Mouse (Mus musculus) ES-E14 (cell line): ENCODE measurements around the gene Gm6408. TPM values are rescaled to one million over a fixed set of nuclear protein-coding genes. Genes with fewer than 3 reads are reported as not detected.

Source experiments
- DNase-seq: peaks from one replicate; pipeline ENCODE4 v3.0.0-alpha.2; 2013; ENCODE audit warnings: low read depth, low spot score
- H3K27ac ChIP-seq: 2 replicates; pipeline ENCODE4 v1.5.1; 2012; ENCODE audit warnings: low read depth, mild to moderate bottlenecking, low read length, moderate library complexity, mixed read lengths; ENCODE audit not compliant: poor library complexity, insufficient read depth, severe bottlenecking
- H3K36me3 ChIP-seq: 2 replicates; pipeline ENCODE4 v1.6.1; 2012; ENCODE audit warnings: mild to moderate bottlenecking, low read length, moderate library complexity, mixed read lengths; ENCODE audit not compliant: control insufficient read depth, poor library complexity, insufficient read depth, severe bottlenecking
- H3K4me1 ChIP-seq, 2 experiments: fragments of 150-350 bp in 1 of 2; sonication (generic) in 1 of 2; 2 replicates each; pipeline ENCODE4 v1.6.1; 2012; ENCODE audit warnings: low read length in 2 of 2, mild to moderate bottlenecking in 1 of 2, mixed read lengths in 1 of 2; ENCODE audit not compliant: control insufficient read depth in 2 of 2, insufficient read depth in 2 of 2, poor library complexity in 1 of 2
- H3K4me3 ChIP-seq, 2 experiments: fragments of 150-350 bp in 1 of 2; sonication (generic) in 1 of 2; 2 replicates each; pipeline ENCODE4 v1.5.1; 2012; ENCODE audit warnings: low read length in 2 of 2, low read depth in 1 of 2, mild to moderate bottlenecking in 1 of 2, mixed read lengths in 1 of 2; ENCODE audit not compliant: insufficient read depth in 1 of 2, poor library complexity in 1 of 2, severe bottlenecking in 1 of 2
- H3K9ac ChIP-seq: 2 replicates; pipeline ENCODE4 v1.6.1; 2012; ENCODE audit warnings: low read depth, mild to moderate bottlenecking, low read length, mixed read lengths; ENCODE audit not compliant: poor library complexity, insufficient read depth, severe bottlenecking
- H3K9me3 ChIP-seq: fragments of 150-350 bp; sonication (generic); 2 replicates; pipeline ENCODE4 v1.6.1; 2012; ENCODE audit warnings: low read depth, mild to moderate bottlenecking, low read length; ENCODE audit not compliant: control insufficient read depth, insufficient read depth
- CHD2 ChIP-seq: IDR thresholded peaks from 2 replicates; pipeline ENCODE4 v1.6.1; 2014; ENCODE audit warnings: mild to moderate bottlenecking, low read depth, low read length, inconsistent platforms
- HCFC1 ChIP-seq: IDR thresholded peaks from 2 replicates; pipeline ENCODE4 v1.6.1; 2012; ENCODE audit warnings: low read length, inconsistent platforms, borderline replicate concordance; ENCODE audit not compliant: insufficient read depth
- MAFK ChIP-seq: IDR thresholded peaks from 2 replicates; pipeline ENCODE4 v1.6.1; 2014; ENCODE audit warnings: mild to moderate bottlenecking, low read depth, low read length, inconsistent platforms; ENCODE audit not compliant: insufficient read depth
- ZC3H11A ChIP-seq: IDR thresholded peaks from 2 replicates; pipeline ENCODE4 v1.6.1; 2012; ENCODE audit warnings: low read depth, mild to moderate bottlenecking, inconsistent platforms, low read length, borderline replicate concordance
- ZNF384 ChIP-seq: IDR thresholded peaks from 2 replicates; pipeline ENCODE4 v1.6.1; 2012; ENCODE audit warnings: low read depth, low read length, inconsistent platforms
- in situ Hi-C, 2 experiments: fragments of 600-800 bp; cut with MboI; formaldehyde crosslinking; loops; one replicate each; pipeline ENCODE4 v1.15.1; 2025; ENCODE audit warnings: low sequenced_read_pairs in 2 of 2, inconsistent platforms in 1 of 2; ENCODE audit not compliant: unreplicated experiment in 2 of 2
- total RNA-seq: library from RNA; depleted of rRNA; stranded (reverse); fragments of 300-350 nt; gene quantifications from 2 replicates; pipeline ENCODE4 v1.2.3, GENCODE M21; 2012

Gm6408 gene
- total RNA-seq, 1 experiment = not detected

DNA sequence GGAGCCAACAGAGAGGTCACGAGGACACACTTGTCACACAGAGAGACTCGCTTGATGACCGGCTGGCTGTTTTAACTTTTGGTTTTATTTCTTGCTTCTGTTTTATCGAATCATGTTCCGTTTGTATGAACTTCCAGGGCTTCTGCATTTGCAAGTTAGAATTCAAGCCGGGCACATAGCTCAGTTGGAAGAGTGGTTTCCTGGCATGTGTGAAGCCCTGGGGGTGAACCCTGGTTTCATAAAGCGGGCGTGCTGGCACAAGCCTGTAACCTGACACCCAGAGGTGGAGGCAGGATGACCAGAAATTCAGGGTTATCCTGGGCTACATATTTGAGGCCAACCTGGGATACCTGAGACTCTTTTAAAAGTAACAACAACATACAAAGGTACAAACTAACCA is 20.2 kb upstream of the Gm6408 start:
- H3K27ac ChIP-seq = no peak overlapping the region
- no peak for TF ChIP-seq HCFC1
- TF ChIP-seq ZNF384 = no peak
- TF ChIP-seq ZC3H11A = no peak
- no peak for TF ChIP-seq MAFK
- no peak for TF ChIP-seq CHD2
- in situ Hi-C loops = no loop called here
- peaks cover 0 to 6% of the 10 kb centered on the region in 2 experiments; a peak in 2 of 4 replicates for H3K4me1 ChIP-seq
- H3K4me3 ChIP-seq = no peak overlapping the region
- no peaks in the 10 kb centered on the region for H3K9me3 ChIP-seq
- H3K36me3 ChIP-seq = peaks cover 18% of the 10 kb centered on the region
- DNase-seq = no peak
- no peak overlapping the region for H3K9ac ChIP-seq

- Histone ChIP-seq H3K9me3 (no peaks in the 10 kb centered on the region), H3K36me3 (peaks cover 26% of the 10 kb centered on the region), H3K4me3 (no peak overlapping the region), H3K27ac (no peak overlapping the region), H3K4me1 (peaks cover 0 to under 1% of the 10 kb centered on the region in 2 experiments; a peak in 1 of 4 replicates), H3K9ac (no peak overlapping the region)
- no peak for DNase-seq
- TF ChIP-seq ZC3H11A (no peak), MAFK (no peak), HCFC1 (no peak), ZNF384 (no peak), CHD2 (no peak)
- in situ Hi-C loops = no loop called here
These were observed 15.1 kb upstream of the Gm6408 start for GRCm38 (mm10) chr5:146466663-146467062.

DNA sequence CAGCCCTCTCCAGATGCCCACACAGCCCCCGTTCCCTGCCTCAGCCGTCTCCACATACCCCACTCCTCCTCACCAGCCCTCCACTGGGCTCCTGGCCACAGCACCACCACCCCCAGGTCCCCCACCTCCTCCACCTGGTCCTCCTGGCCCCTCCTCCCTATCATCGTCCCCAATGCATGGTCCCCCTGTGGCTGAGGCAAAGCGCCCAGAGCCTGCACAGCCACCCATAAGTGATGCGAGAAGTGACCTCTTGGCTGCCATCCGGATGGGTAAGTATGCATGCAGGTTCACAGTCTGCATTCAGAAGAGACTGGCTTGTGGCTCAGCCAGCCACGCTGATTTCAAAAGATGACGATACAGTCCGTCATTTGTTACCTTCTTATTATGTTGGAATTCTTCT is 13.5 kb upstream of the Gm6408 start:
- DNase-seq = no peak
- Histone ChIP-seq H3K27ac (no peak overlapping the region), H3K9me3 (no peaks in the 10 kb centered on the region), H3K4me1 (no peaks in the 10 kb centered on the region), H3K9ac (no peak overlapping the region), H3K4me3 (no peak overlapping the region), H3K36me3 (peaks cover 25% of the 10 kb centered on the region)
- TF ChIP-seq MAFK (no peak), HCFC1 (no peak), ZNF384 (no peak)
- in situ Hi-C loops = no loop called here

DNA sequence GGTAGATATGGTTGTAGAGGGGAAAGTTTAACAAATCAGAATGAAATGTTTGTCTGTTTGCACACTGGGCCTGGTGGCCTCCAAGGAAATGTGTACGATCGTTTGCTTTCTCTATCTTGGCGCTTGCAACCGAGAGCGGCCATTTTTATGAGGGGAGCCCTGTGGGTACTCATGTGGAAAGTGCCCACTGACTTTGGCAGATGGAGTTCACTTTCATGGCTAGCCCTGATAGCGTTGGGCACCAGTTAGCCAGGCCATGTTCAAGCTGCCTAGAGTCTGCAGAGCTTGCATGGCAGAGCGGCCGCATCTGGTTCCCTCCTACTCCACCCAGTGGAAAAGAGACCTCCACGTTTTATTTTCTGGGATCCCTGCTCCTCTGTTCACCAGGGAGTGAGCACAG is 10.9 kb upstream of the Gm6408 start:
- Histone ChIP-seq H3K9ac (no peak overlapping the region), H3K4me1 (no peaks in the 10 kb centered on the region), H3K27ac (no peak overlapping the region), H3K4me3 (no peak overlapping the region), H3K36me3 (peaks cover 23% of the 10 kb centered on the region), H3K9me3 (no peaks in the 10 kb centered on the region)
- TF ChIP-seq ZC3H11A = no peak
- no peak for TF ChIP-seq MAFK
- no peak for TF ChIP-seq HCFC1
- no peak for TF ChIP-seq CHD2
- no peak for TF ChIP-seq ZNF384
- in situ Hi-C loops = no loop called here
- DNase-seq = no peak

DNA sequence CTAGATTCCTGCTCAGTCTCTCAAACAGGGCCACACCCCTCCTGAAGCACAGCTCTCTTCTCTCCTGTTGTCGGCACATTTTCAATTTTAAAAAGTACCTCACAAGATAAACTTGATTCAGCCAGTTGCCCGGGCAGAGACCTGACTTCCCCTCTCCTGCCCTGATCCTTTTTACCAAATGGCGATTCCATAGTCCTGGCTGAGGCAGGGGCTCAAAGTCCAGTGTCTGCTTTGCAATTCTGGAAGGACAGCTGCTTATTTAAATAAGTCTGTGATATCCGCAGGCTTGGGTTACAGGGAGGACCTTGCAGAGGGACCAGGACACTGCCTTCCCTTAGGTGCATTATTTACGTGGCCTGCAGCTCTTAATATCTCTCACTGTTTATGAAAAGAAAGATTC is 10.5 kb upstream of the Gm6408 start:
- no peak overlapping the region for H3K4me3 ChIP-seq
- no peak overlapping the region for H3K27ac ChIP-seq
- no peak for DNase-seq
- no peak overlapping the region for H3K9ac ChIP-seq
- TF ChIP-seq CHD2 (no peak), MAFK (no peak), HCFC1 (no peak), ZNF384 (no peak), ZC3H11A (no peak)
- no peaks in the 10 kb centered on the region for H3K9me3 ChIP-seq
- H3K4me1 ChIP-seq = no peaks in the 10 kb centered on the region
- peaks cover 21% of the 10 kb centered on the region for H3K36me3 ChIP-seq
- in situ Hi-C loops = no loop called here
